Mouse (Mus musculus): ENCODE results near the gene Kmt5a. TPM values are rescaled to one million over a fixed set of nuclear protein-coding genes. Genes with fewer than 3 reads are reported as not detected.

Kmt5a gene
- polyA plus RNA-seq, 1 experiment from 2014 or later, result 80.5 TPM

DNA sequence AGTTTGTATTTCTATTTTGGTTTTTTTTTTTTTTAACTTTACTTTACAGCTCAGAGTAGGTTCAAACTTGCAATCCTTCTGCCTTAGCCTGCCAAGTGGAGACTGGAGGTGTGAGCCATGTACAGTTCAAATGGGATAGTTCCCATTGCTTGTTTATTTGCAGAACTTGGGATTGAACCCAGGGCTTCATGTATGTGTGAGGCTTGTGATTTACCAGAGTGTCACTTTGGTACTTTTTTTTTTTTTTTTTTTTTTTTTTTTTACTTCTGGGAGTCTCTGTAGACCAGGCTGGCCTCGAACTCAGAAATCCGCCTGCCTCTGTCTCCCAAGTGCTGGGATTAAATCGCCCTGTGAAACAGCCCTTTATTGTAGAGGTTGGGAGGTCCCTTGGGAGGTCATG lies 4.5 kb downstream of the Kmt5a start:
- Histone ChIP-seq H3K27me3 (replicated peaks; ENCODE audit: control insufficient read depth, insufficient read depth, low read length) (no peaks in the 10 kb centered on the region), H3K9ac (ENCODE audit: low read depth, low read length) (no peak overlapping the region), H3K36me3 (ENCODE audit: control insufficient read depth, insufficient read depth) (peaks cover 18% of the 10 kb centered on the region), H3K4me2 (replicated peaks; ENCODE audit: low read depth) (peak overlapping the region; percentile 89), H3K9me3 (ENCODE audit: control insufficient read depth) (no peaks in the 10 kb centered on the region), H3K4me3 (ENCODE audit: low read depth, low read length) (no peak overlapping the region), H3K27ac (ENCODE audit: low read depth, low read length) (peak overlapping the region; percentile 95; the same call in 1 of the 2 replicates), H3K4me1 (replicated peaks; ENCODE audit: control insufficient read depth, insufficient read depth, low read length) (no peaks in the 10 kb centered on the region)
- TF ChIP-seq CTCF (IDR thresholded peaks at IDR 0.05; ENCODE audit: low read depth), result no peak
- 74% methylated on average over 3 of the region's 3 CpGs for WGBS
- no peak for ATAC-seq

DNA sequence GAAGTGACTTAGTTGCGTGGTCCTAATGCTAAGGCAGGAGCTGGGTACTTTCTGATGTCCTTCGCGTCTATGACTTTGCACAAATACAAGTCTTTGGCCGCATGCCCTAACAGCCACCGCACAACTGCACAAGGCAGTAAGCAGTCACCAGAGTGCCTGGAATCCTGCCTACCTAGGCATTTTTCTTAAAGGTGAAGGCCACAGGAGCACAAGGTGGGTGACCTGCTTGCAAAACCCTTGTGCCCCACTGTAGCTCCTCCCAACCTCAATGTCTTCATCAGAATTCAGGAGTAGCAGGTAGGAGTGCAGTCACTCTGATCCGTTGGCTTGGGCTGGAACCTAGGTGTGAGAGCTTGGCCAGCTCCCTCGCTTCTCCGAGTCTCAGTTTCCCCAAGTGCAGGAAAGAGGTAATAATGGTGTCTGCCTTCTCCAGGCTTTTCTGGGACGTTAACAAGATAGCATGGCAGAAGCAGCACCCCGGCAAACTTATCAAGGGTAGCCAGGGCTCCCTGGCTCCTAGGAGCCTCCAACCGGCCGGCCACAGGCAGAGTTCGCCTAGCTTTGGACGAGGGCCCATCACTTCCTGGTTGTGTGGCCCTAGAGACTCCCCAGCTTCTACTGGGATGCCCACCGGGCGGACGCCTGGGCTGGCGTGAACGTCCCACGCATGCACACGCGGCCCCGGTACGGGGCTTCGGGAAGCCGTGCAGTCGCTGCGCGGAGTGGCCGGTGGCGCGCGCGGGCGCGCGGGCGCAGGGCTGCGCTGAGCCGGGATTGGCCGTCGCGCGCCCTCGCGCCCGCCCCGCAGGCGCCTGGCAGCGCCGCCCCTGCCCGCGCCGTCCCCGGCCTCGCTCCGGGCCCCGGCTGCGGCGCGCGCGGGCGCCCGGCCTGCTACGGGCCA lies 5.2 kb downstream of the Kmt5a start:
- peak overlapping the region; percentile 88 for H3K4me3 ChIP-seq (ENCODE audit: low read depth, low read length)
- peak overlapping the region; percentile 89 for H3K9ac ChIP-seq (ENCODE audit: low read depth, low read length)
- peak overlapping the region; percentile 95 for H3K27ac ChIP-seq (ENCODE audit: low read depth, low read length)
- 3% methylated on average over 43 of the region's 66 CpGs for WGBS
- H3K36me3 ChIP-seq (ENCODE audit: control insufficient read depth, insufficient read depth), result peaks cover 23% of the 10 kb centered on the region
- H3K4me1 ChIP-seq (replicated peaks; ENCODE audit: control insufficient read depth, insufficient read depth, low read length), result no peaks in the 10 kb centered on the region
- no peaks in the 10 kb centered on the region for H3K9me3 ChIP-seq (ENCODE audit: control insufficient read depth)
- H3K27me3 ChIP-seq (replicated peaks; ENCODE audit: control insufficient read depth, insufficient read depth, low read length), result no peaks in the 10 kb centered on the region
- no peak for TF ChIP-seq CTCF (IDR thresholded peaks at IDR 0.05; ENCODE audit: low read depth)
- H3K4me2 ChIP-seq (replicated peaks; ENCODE audit: low read depth), result peak overlapping the region; percentile 89
- peak; percentile 74 for ATAC-seq

DNA sequence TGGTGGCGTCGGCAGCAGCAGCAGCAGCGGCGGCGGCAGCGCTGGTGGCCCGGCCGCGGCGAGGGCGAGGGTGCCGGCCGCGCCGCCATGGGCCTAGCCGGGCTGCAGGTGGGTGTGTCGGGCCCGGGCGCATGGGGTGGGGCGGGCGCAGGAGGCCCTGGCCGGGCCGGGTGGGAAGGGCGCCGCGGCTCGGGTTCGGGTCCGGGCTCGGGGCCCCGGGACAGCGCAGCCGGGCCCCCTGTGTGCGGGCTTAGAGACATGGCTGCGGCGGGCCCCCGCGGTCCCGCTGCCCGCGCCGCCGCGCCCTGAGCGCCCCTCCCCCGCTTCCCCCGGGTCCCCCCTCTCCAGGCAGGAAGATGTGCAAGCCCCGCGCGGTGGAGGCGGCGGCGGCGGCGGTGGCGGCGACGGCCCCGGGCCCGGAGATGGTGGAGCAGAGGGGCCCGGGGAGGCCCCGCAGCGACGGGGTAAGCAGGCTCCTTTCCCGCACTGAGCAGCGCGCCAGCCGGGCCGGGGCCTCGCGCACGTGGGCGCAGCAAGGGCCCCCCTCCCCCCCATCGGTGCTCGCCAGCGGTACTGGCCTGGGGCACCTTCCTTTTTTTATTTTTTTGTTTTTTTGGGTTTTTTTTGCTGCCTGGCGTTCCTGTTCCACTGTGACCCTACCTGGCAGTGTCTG lies 6.0 kb downstream of the Kmt5a start:
- Histone ChIP-seq H3K9me3 (ENCODE audit: control insufficient read depth) (no peaks in the 10 kb centered on the region), H3K4me2 (replicated peaks; ENCODE audit: low read depth) (peak overlapping the region; percentile 89), H3K27ac (ENCODE audit: low read depth, low read length) (peak overlapping the region; percentile 95), H3K9ac (ENCODE audit: low read depth, low read length) (peak overlapping the region; percentile 89), H3K4me3 (ENCODE audit: low read depth, low read length) (peak overlapping the region; percentile 88), H3K36me3 (ENCODE audit: control insufficient read depth, insufficient read depth) (peaks cover 31% of the 10 kb centered on the region), H3K27me3 (replicated peaks; ENCODE audit: control insufficient read depth, insufficient read depth, low read length) (no peaks in the 10 kb centered on the region), H3K4me1 (replicated peaks; ENCODE audit: control insufficient read depth, insufficient read depth, low read length) (no peaks in the 10 kb centered on the region)
- under 1% methylated on average over 43 of the region's 77 CpGs for WGBS
- TF ChIP-seq CTCF (IDR thresholded peaks at IDR 0.05; ENCODE audit: low read depth), result no peak
- ATAC-seq, result peak; percentile 60

- peak overlapping the region; percentile 88 for H3K4me3 ChIP-seq (ENCODE audit: low read depth, low read length)
- peak; percentile 50 for TF ChIP-seq CTCF (IDR thresholded peaks at IDR 0.05; ENCODE audit: low read depth)
- H3K9ac ChIP-seq (ENCODE audit: low read depth, low read length), result peak overlapping the region; percentile 89
- H3K9me3 ChIP-seq (ENCODE audit: control insufficient read depth), result no peaks in the 10 kb centered on the region
- peak; percentile 59 for ATAC-seq
- H3K4me2 ChIP-seq (replicated peaks; ENCODE audit: low read depth), result peak overlapping the region; percentile 89
- peak overlapping the region; percentile 95 for H3K27ac ChIP-seq (ENCODE audit: low read depth, low read length)
- WGBS, result 4% methylated on average over 15 of the region's 15 CpGs
- no peaks in the 10 kb centered on the region for H3K27me3 ChIP-seq (replicated peaks; ENCODE audit: control insufficient read depth, insufficient read depth, low read length)
- peaks cover 36% of the 10 kb centered on the region for H3K36me3 ChIP-seq (ENCODE audit: control insufficient read depth, insufficient read depth)
- no peaks in the 10 kb centered on the region for H3K4me1 ChIP-seq (replicated peaks; ENCODE audit: control insufficient read depth, insufficient read depth, low read length)
These were observed 6.7 kb downstream of the Kmt5a start for GRCm38 (mm10) chr5:124446301-124446881.

DNA sequence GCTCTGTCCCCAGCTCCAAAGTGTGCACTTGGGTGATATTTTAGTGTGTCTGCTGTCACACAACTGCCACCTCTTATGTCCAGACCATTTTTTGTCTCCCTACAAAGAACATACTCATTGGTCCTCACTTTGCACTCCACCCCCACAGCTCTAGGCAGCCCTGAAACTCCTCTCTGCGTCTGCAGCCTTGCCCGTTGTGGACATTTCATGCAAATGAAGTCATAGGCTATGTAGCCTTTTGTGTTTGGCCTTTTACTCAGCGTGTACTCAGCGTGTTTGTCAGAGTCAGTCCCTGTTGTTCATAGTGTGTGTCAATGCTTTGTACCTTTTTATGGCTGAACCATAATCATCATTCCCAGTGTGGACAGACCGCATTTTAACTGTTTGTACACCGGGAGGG lies 9.8 kb downstream of the Kmt5a start:
- whole genome bisulfite sequencing, result 29% methylated on average over 6 of the region's 6 CpGs
- H3K9me3 ChIP-seq (ENCODE audit: control insufficient read depth), result no peaks in the 10 kb centered on the region
- H3K4me2 ChIP-seq (replicated peaks; ENCODE audit: low read depth), result peak overlapping the region; percentile 53; the same call in 1 of the 2 replicates
- no peak overlapping the region for H3K4me3 ChIP-seq (ENCODE audit: low read depth, low read length)
- no peak for TF ChIP-seq CTCF (IDR thresholded peaks at IDR 0.05; ENCODE audit: low read depth)
- no peak for ATAC-seq
- no peaks in the 10 kb centered on the region for H3K4me1 ChIP-seq (replicated peaks; ENCODE audit: control insufficient read depth, insufficient read depth, low read length)
- peaks cover 63% of the 10 kb centered on the region for H3K36me3 ChIP-seq (ENCODE audit: control insufficient read depth, insufficient read depth)
- H3K27me3 ChIP-seq (replicated peaks; ENCODE audit: control insufficient read depth, insufficient read depth, low read length), result no peaks in the 10 kb centered on the region
- no peak overlapping the region for H3K9ac ChIP-seq (ENCODE audit: low read depth, low read length)
- peak overlapping the region; percentile 82; the same call in 1 of the 2 replicates for H3K27ac ChIP-seq (ENCODE audit: low read depth, low read length)

DNA sequence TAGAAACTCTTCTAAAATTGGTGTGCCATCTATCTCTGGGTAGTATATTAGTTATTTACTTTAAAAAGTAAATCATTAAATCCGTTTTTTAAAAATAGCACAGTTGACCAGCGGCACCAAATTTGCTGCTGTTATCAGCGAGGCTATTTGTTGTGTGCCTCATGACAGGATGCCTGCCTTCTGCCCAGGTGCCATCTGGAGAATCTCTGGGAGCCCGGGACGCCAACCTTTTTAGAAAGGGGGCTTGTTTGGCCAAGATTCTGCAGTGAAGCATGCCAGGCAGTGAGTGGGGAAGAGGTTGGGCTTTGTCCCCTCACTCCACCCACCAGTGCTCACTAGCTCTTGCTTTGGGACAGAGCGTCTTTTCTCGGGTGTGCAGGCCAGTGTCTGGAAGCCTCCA lies 10.3 kb downstream of the Kmt5a start:
- 31% methylated on average over 7 of the region's 7 CpGs for WGBS
- Histone ChIP-seq H3K27ac (ENCODE audit: low read depth, low read length) (peak overlapping the region; percentile 82), H3K4me1 (replicated peaks; ENCODE audit: control insufficient read depth, insufficient read depth, low read length) (no peaks in the 10 kb centered on the region), H3K9ac (ENCODE audit: low read depth, low read length) (no peak overlapping the region), H3K36me3 (ENCODE audit: control insufficient read depth, insufficient read depth) (peaks cover 66% of the 10 kb centered on the region), H3K9me3 (ENCODE audit: control insufficient read depth) (no peaks in the 10 kb centered on the region), H3K27me3 (replicated peaks; ENCODE audit: control insufficient read depth, insufficient read depth, low read length) (no peaks in the 10 kb centered on the region), H3K4me2 (replicated peaks; ENCODE audit: low read depth) (peak overlapping the region; percentile 53), H3K4me3 (ENCODE audit: low read depth, low read length) (0 out of 2 replicates have a peak overlapping the region, but pooled peaks have one; percentile 2)
- no peak for ATAC-seq
- no peak for TF ChIP-seq CTCF (IDR thresholded peaks at IDR 0.05; ENCODE audit: low read depth)

Data from intestine, postnatal 0 days (tissue).